Mouse (Mus musculus) gastrocnemius, adult 8-10 months (tissue): ENCODE results near the gene Snca. TPM values are rescaled to one million over a fixed set of nuclear protein-coding genes. Genes with fewer than 3 reads are reported as not detected.
"Not testable (repeated sequence)": the region's sequence is repeated elsewhere in the genome, so short reads cannot be mapped to it uniquely, and the experiment has no call there.

ENCODE experiments used
- DNase-seq, 2 experiments: peaks; one replicate each; pipeline ENCODE4 v3.0.0; 2022; ENCODE audit warnings: low spot score in 2 of 2
- total RNA-seq, 4 experiments: library from RNA; stranded (reverse); gene quantifications; 2 replicates each; pipeline ENCODE4 v1.2.4; 2022

The Snca gene
- total RNA-seq, 4 experiments from 2014 or later = 0.27 to 0.81 (median 0.50) TPM

GRCm38 (mm10) chr6:60724110-60724829, 105.4 kb downstream of the Snca start:
- DNase-seq = no peak

DNA sequence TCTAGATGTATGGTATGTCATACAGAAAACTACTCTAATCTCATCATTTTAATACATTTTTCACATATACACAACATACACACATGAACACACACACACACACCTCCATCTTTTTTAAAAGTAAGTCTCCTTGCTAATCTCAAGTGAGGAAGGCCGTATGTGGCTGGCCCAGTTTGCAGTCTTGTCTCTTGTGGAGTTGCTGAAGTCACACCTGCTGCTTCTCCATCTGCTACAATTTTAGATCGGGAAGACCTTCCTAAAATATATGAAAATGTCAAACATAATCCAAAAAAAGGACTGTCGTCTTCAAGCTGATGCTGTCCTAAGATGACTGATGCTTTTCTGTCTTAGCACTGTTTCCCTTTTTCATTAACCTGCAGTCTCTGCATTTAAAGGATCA, 112.1 kb downstream of the Snca start:
- DNase-seq = no peak

DNA sequence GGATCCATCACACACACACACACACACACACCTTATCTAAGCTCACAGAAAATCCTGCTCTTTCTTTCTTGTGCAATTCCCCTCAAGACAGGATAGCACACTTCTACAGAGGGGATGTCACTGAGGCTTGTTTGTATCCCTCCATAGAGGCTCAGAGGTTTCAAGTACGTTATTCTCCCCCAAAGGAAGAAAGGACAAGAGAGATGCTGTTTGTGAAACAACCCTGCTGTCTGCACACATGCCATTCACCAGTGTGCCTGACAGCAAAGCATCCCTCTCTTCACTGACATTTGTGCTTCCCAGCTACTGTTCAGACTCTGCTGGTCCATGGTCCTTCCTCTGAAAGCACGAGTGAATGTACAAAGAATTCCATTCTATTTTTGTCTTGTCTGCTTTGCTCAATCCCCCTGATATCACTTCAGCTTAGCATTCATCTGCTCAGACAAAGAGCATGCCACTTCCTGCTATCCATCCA, 119.6 kb downstream of the Snca start:
- DNase-seq = no peak

DNA sequence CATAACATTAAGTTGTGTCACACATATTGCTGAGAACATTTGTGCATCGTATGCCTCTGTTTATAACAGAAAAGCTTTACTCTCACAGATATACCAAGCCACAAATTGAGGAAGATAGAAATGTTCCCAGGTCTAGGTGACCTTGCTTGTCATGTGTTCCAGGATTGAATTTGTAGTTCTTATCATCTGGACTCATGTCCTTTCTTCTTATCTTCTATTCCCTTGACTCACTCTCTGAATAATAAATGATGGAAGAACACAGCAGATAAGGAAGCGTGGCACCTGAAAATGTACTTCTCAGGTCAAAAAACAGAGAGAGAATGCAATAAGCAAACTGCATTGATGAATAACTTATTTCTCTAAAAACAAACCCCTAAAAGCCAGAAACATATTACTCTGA, 131.6 kb downstream of the Snca start:
- DNase-seq = no peak

DNA sequence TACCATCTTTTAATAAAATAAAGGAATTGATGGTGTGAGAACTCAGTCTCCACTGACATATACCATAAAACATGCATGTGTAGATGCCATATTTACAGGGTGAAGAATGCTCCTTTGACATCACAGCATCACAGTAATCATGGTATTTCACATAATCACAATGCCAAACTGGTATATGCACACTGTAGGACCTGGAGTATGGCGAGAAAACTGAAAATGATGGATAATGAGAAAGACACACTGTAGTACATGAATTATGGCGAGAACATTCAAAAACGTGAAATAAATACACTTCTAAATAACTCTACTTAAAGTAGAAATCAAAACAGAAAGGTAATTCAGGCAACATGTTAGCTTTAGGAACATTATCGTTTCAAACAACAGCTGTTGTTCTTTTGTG, 142.6 kb downstream of the Snca start:
- not testable (repeated sequence) for DNase-seq

DNA sequence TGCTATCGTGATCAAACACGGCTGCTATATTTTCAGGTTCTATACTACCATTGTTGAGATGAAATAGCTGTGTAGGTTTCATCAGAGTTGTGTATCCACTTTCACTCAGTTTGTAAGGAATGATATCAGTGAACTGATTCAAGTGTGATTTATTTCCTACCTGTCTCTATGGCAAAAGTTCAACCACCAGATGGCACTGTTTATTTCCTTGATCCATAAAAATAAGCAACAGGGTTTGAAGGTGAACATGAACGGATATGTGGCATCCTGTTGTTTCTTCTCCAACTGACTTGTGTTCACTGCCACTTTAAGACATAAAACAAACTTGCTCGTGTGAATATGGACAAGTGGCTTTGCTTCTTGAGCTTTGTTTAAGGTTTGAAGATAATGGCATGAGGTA, 147.4 kb downstream of the Snca start:
- no peak for DNase-seq

Other genes with a start within 250 kb of the Snca start
- gene Mmrn1, start 95.1 kb upstream of the Snca start, total RNA-seq = 1 to 10 TPM in 2 of 4 experiments, under 1 TPM in 2; 0.65 to 1.5 (median 0.86) TPM